Mouse (Mus musculus) kidney, adult 10 weeks (tissue): Measurements from ENCODE around the gene Wbp2nl. TPM values are rescaled to one million over a fixed set of nuclear protein-coding genes. Genes with fewer than 3 reads are reported as not detected.

Experiments
- polyA plus RNA-seq: library from polyadenylated mRNA; stranded (reverse); fragments of 350-450 nt; fragmentation: Illumina TruSeq; extraction: RNeasy Lipid Tissue Mini Kit (QIAGEN cat#74804); gene quantifications from one replicate; pipeline ENCODE4 v1.2.3, GENCODE M21; 2014; ENCODE audit warnings: low read depth, low replicate concordance

Wbp2nl gene
- not detected for polyA plus RNA-seq

DNA sequence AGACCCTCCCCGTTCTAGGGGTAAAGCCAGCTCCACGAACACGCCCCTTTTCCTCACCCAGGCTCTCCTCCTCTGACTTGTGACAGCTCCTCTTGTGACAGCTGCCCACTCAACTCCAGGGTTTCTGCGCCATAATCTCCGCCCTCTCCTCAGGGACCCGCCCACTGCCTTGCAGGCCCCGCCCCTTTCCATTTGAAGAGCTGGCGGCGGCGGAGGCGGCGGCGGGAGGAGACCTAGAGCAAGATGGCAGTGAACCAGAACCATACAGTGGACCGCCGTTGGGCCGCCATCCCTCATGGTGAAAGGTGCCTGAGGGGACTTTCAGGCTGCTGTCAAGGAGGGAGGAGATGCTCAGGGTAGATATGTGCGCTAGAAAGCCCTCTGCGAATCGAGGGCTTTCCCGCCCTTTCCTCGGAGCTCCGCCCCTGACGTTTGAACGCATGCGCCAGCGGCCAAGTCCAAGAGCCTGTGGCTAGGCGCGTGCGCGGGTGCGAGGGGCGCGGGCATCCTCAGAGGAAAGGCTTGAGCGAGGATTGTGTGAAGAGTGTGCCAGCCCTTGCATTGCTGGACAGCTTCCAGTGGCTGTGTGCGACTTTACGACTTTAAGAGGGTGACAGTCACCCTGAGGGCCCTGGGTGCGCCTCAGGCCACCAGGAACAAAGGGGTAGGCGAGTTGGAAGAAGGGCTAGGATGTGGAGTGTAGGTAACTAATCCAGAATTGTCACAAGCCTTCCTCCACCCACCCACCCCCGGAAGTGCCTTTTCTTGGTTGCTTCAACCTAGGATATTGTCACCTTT lies at the start of gene Wbp2nl:
Wbp2nl (plus strand) TSS at position 191 of the 798 bp plus-strand sequence.

DNA sequence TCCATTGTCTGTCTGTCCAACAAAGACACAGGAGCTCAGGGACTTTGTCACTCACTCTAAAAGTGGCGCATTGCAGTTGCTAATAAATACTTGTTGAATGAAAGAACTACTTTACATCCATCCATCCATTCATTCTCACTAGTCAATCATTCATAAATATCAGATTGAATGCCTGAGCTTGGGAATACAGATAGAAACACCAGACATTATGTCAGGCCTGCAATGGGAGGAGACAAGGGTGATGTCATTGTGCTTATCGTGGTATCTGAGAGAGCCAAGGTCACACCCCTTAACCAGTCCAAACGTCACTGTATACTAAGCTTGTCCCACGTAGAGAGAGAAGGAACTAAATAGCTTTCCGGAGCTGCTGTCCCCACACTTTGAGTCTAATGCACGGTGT lies 46.7 kb upstream of the Wbp2nl start, which contains the start of gene 1500009C09Rik:
1500009C09Rik (plus strand) TSS at position 301 of the 400 bp plus-strand sequence.

DNA sequence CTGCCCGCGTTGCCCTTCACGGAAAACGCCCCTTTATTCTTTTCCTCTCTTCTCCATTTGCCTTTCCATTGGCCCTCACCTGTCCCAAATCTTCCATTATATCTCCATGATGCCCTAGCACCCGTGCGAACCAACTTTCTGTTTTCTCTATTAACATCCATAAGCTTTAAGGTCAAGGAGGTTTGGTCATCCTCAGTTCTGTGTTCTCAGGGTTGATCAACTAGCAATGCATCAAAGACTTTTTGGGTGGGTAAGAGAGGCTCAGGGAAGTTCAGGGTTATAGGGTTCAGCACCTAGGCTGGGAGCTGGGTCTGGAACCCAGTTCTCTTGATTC lies 24.2 kb upstream of the Wbp2nl start, which contains the start of gene Sept3:
Sept3 (plus strand) TSS at position 301 of the 334 bp plus-strand sequence.

DNA sequence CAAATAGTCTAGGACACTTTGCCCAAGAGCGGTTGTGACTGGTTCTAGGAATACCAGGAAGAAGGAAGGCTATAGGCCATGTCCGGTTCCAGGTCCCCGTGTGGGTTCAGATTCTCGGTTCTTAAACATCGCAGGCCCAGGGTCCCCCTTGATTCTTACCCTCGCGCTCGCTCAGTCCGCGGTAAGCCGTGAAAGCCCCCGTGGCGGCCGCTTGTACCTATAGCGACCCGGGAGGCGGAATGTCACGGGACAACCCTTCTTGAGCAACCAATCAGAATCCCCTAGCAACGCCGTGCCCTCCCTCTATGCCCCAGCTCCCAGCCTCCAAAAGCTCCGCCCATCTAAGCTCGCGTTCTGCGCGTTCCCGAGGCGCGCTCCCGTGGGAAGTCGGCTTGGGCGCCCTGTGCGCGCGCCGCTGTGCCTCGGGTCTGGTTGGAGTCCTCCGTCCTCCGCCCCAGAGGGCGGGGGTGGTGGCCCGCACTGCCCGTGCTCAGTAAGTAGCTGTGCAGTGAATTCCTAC lies 39.9 kb downstream of the Wbp2nl start, which contains the start of the genes Naga, Pheta2 and Smdt1:
Naga (minus strand) TSS at position 333 of the 520 bp plus-strand sequence.
Pheta2 (plus strand) TSS at position 350 of the 520 bp plus-strand sequence.
Smdt1 (plus strand) TSS at position 367 of the 520 bp plus-strand sequence.

DNA sequence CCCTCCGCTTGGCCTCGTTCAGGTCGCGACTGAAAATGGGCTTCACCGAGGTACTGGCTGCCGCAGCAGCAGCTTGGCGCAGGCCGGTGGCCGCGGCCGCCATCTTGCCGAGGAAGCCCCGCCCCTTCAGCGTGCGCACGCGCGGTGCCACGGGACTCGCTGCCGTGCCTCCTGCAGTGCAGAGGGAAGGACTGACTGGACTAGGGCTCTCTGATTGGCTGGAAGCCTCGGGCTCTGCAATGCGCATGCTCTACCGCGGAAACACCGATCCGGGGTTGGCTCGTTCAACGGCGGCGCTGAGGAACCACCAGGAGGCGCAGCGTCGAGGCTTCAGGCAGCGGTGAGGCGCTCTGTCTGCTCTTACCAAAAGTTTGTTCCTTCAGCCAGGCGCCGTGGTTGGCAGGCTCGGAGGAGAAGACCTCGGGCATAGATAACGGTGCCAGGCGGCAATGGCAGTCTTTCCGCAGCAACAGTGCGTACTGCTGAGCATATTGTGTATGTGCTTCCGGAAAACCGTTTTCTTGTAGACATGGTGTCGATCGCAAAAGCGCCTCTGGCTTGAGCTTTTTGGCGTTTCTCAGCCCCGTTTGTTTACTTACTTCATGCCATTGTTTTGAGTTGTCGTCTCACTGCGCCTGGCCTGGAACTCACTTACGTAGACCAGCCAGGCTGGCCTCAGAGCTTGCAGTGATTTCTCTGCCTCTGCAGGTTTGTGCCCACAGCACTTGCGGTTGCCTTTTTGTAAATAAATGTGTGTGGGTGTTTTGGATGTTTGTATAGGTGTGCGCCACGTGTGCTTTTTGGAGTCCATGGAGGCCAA lies 55.6 kb downstream of the Wbp2nl start, which contains the start of gene Ndufa6:
Ndufa6 (minus strand) TSS at position 197 of the 820 bp plus-strand sequence.

Other genes with a start within 250 kb of the Wbp2nl start
- not detected for gene 4930407I10Rik, start 239.8 kb upstream of the Wbp2nl start, polyA plus RNA-seq
- not detected for gene Mei1, start 229.0 kb upstream of the Wbp2nl start, polyA plus RNA-seq
- 1.4 TPM for gene Ccdc134, start 171.0 kb upstream of the Wbp2nl start, polyA plus RNA-seq
- 10.9 TPM for gene Srebf2, start 151.8 kb upstream of the Wbp2nl start, polyA plus RNA-seq
- not detected for gene Shisa8, start 86.1 kb upstream of the Wbp2nl start, polyA plus RNA-seq
- gene Tnfrsf13c, start 74.6 kb upstream of the Wbp2nl start, polyA plus RNA-seq, result not detected
- gene Cenpm, start 54.2 kb upstream of the Wbp2nl start, polyA plus RNA-seq, result not detected
- gene 1500009C09Rik, start 46.6 kb upstream of the Wbp2nl start, polyA plus RNA-seq, result not detected
- 0.20 TPM for gene Sept3, start 24.1 kb upstream of the Wbp2nl start, polyA plus RNA-seq
- 25.8 TPM for gene Naga, start 40.0 kb downstream of the Wbp2nl start, polyA plus RNA-seq
- gene Pheta2, start 40.0 kb downstream of the Wbp2nl start, polyA plus RNA-seq, result 0.32 TPM
- 46.6 TPM for gene Smdt1, start 40.0 kb downstream of the Wbp2nl start, polyA plus RNA-seq
- gene Ndufa6, start 55.4 kb downstream of the Wbp2nl start, polyA plus RNA-seq, result 528 TPM
- gene Cyp2d22, start 81.3 kb downstream of the Wbp2nl start, polyA plus RNA-seq, result 12.2 TPM
- not detected for gene Cyp2d11, start 95.1 kb downstream of the Wbp2nl start, polyA plus RNA-seq
- gene Cyp2d10, start 108.2 kb downstream of the Wbp2nl start, polyA plus RNA-seq, result not detected
- gene Cyp2d9, start 134.5 kb downstream of the Wbp2nl start, polyA plus RNA-seq, result 7.8 TPM